Comparison of ENCODE assay signal across 9 mouse cellular contexts in genomic region chr4:120682168-120682567, GRCm38 (mm10). TPM values are rescaled to one million over a fixed set of nuclear protein-coding genes. Genes with fewer than 3 reads are reported as not detected.
A peak's percentile ranks its signal among the peaks of the same experiment; 100 is the strongest.
DNase-seq lines count a peak whose midpoint lies in the region; ATAC-seq and TF ChIP-seq lines count a peak whose summit lies in the region.
"Had no signal": no experiment of that assay in that cellular context is flagged by ENCODE, and none has a peak within 500 bp of the region (broad histone marks: within the 10 kb centered on the region; RNA-seq: fewer than 3 reads in every experiment).

No protein-coding gene starts in this region.

- H3K9me3 ChIP-seq in heart, embryonic 10.5 days = no peaks in the 10 kb centered on the region
- peaks cover 3% of the 10 kb centered on the region; the same call in 1 of the 2 replicates for H3K9me3 ChIP-seq in G1E (replicated peaks)
- H3K9me3 ChIP-seq in heart, embryonic 13.5 days = no peaks in the 10 kb centered on the region
- H3K9me3 ChIP-seq: limb, embryonic 15.5 days had no signal

- H3K9ac ChIP-seq in heart, embryonic 13.5 days = no peak overlapping the region
- H3K9ac ChIP-seq: limb, embryonic 15.5 days had no signal

- H3K4me1 ChIP-seq in heart, embryonic 10.5 days = peaks cover 3% of the 10 kb centered on the region; the same call in 1 of the 2 replicates
- peaks cover 60% of the 10 kb centered on the region for H3K4me1 ChIP-seq in G1E (ENCODE audit: insufficient read depth, low read depth, low read length)
- H3K4me1 ChIP-seq in cerebellum, adult 2 months (ENCODE audit: control insufficient read depth, insufficient read depth, low read length) = no peaks in the 10 kb centered on the region
- 0 out of 2 replicates have a peak, but pooled peaks cover 9% of the 10 kb centered on the region for H3K4me1 ChIP-seq in heart, embryonic 13.5 days
- H3K4me1 ChIP-seq: limb, embryonic 15.5 days had no signal

- no peak overlapping the region for H3K4me3 ChIP-seq in heart, embryonic 10.5 days
- no peak overlapping the region; the same call in 1 of the 2 replicates for H3K4me3 ChIP-seq in G1E (ENCODE audit: low read depth, low read length)
- H3K4me3 ChIP-seq in cerebellum, adult 2 months (replicated peaks; ENCODE audit: insufficient read depth, low read depth, low read length) = no peak overlapping the region
- H3K4me3 ChIP-seq in heart, embryonic 13.5 days = no peak overlapping the region
- H3K4me3 ChIP-seq: limb, embryonic 15.5 days had no signal

- 26% methylated on average over 10 of the region's 10 CpGs for WGBS in heart, embryonic 10.5 days
- WGBS in cerebellum, adult 2 months = 40% methylated on average over 10 of the region's 10 CpGs
- WGBS in heart, embryonic 13.5 days = 31% methylated on average over 10 of the region's 10 CpGs

- peak; percentile 43 to 75 for DNase-seq in heart, adult 18-20 months
- DNase-seq in heart, embryonic 10.5 days (ENCODE audit: low spot score) = no peak
- DNase-seq in G1E (ENCODE audit: low spot score) = peak; percentile 54
- peak; percentile 69 to 82 for DNase-seq in cerebellum, adult 2 months
- peak; percentile 52 to 69 for DNase-seq in layer of hippocampus, postnatal 25 days (ENCODE audit: extremely low spot score in 1 of 2, low spot score in 1 of 2)
- DNase-seq in lung, postnatal 36 days = peak; percentile 73
- DNase-seq in spleen, postnatal 14 days (ENCODE audit: low spot score in 2 of 2) = peak; percentile 40 to 53

- ATAC-seq in G1E (ENCODE audit: extremely low read depth, insufficient number of reproducible peaks, low FRiP score, poor library complexity, severe bottlenecking) = no peak
- ATAC-seq in heart, embryonic 13.5 days (ENCODE audit: extremely low read depth, insufficient number of reproducible peaks, low FRiP score, low TSS enrichment) = no peak

- TF ChIP-seq CTCF in G1E (IDR thresholded peaks at IDR 0.05; ENCODE audit: low read depth, low read length) = peak; percentile 75
- peak; percentile 96 for TF ChIP-seq CTCF in cerebellum, adult 2 months (IDR thresholded peaks at IDR 0.05; ENCODE audit: borderline replicate concordance, insufficient read depth, low read depth, low read length)

- H3K27ac ChIP-seq in heart, embryonic 10.5 days = no peak overlapping the region
- no peak overlapping the region for H3K27ac ChIP-seq in cerebellum, adult 2 months (ENCODE audit: insufficient read depth, low read length)
- H3K27ac ChIP-seq in heart, embryonic 13.5 days (replicated peaks) = no peak overlapping the region
- H3K27ac ChIP-seq: limb, embryonic 15.5 days had no signal

- H3K27me3 ChIP-seq in heart, embryonic 10.5 days (ENCODE audit: insufficient read depth, poor library complexity, severe bottlenecking) = peaks cover 5% of the 10 kb centered on the region; the same call in 1 of the 2 replicates
- H3K27me3 ChIP-seq in G1E (ENCODE audit: insufficient read depth, low read length) = no peaks in the 10 kb centered on the region
- no peaks in the 10 kb centered on the region for H3K27me3 ChIP-seq in cerebellum, adult 2 months (ENCODE audit: control insufficient read depth, insufficient read depth, low read length)
- no peaks in the 10 kb centered on the region for H3K27me3 ChIP-seq in heart, embryonic 13.5 days (replicated peaks)
- H3K27me3 ChIP-seq: limb, embryonic 15.5 days had no signal

- peak overlapping the region; percentile 40; the same call in 1 of the 2 replicates for H3K4me2 ChIP-seq in heart, embryonic 13.5 days
- H3K4me2 ChIP-seq: limb, embryonic 15.5 days had no signal

- TF ChIP-seq POLR2A in cerebellum, adult 2 months (IDR thresholded peaks at IDR 0.05; ENCODE audit: borderline replicate concordance, insufficient read depth, low read length) = no peak

- H3K36me3 ChIP-seq in heart, embryonic 10.5 days = no peaks in the 10 kb centered on the region
- H3K36me3 ChIP-seq in G1E (replicated peaks) = no peaks in the 10 kb centered on the region
- H3K36me3 ChIP-seq in heart, embryonic 13.5 days = no peaks in the 10 kb centered on the region
- H3K36me3 ChIP-seq: limb, embryonic 15.5 days had no signal

RNA-seq across cellular contexts. Expression of gene Cited4, which starts 15.8 kb away (rescaled TPM):
- 10 to 100 TPM; 35.6 to 51.5 TPM for total RNA-seq in heart, adult 18-20 months (2021)
- 47.3 and 47.5 TPM in 2 replicates for polyA plus RNA-seq in heart, embryonic 10.5 days (2016; fragmentation: Nextera tagmentation; extraction: Ambion mirVana)
- total RNA-seq in G1E (2014; fragmentation: Nextera tagmentation) (65.4 and 67.9 TPM in 2 replicates), G1E (2017) (82.3 and 128 TPM in 2 replicates)
- 625 and 793 TPM in 2 replicates for polyA plus RNA-seq in G1E (2012)
- polyA plus RNA-seq in cerebellum, adult 2 months (2012; rRNA removed) = 9.3 and 12.5 TPM in 2 replicates
- 21.8 and 23.7 TPM in 2 replicates for polyA plus RNA-seq in heart, embryonic 13.5 days (2015; fragmentation: Nextera tagmentation; extraction: Ambion mirVana)
- 1 to 10 TPM; 1.8 to 2.8 TPM for total RNA-seq in layer of hippocampus, postnatal 25 days (2021)

Comparison
In these comparisons a context has a peak if more than half of its experiments do, and no peak if none do; other contexts are left out.
1. RNA of gene Cited4, which starts 15.8 kb away (polyA plus RNA-seq): 625 to 793 TPM in G1E; 47.3 to 47.5 TPM in heart, embryonic 10.5 days, 21.8 to 23.7 TPM in heart, embryonic 13.5 days and 9.3 to 12.5 TPM in cerebellum, adult 2 months; every median in the first group is over 10 times any median in the second.